Mouse (Mus musculus) gastrocnemius, adult 8-10 months (tissue): ENCODE measurements around the gene Fmnl3. TPM values are rescaled to one million over a fixed set of nuclear protein-coding genes. Genes with fewer than 3 reads are reported as not detected.

Experiments used
- DNase-seq, 2 experiments: peaks; one replicate each; pipeline ENCODE4 v3.0.0; 2022; ENCODE audit warnings: low spot score in 2 of 2
- total RNA-seq, 4 experiments: library from RNA; stranded (reverse); gene quantifications; 2 replicates each; pipeline ENCODE4 v1.2.4; 2022

Fmnl3 gene
- total RNA-seq: 1 to 10 TPM; 3.3 to 5.4 (median 3.9) TPM

DNA sequence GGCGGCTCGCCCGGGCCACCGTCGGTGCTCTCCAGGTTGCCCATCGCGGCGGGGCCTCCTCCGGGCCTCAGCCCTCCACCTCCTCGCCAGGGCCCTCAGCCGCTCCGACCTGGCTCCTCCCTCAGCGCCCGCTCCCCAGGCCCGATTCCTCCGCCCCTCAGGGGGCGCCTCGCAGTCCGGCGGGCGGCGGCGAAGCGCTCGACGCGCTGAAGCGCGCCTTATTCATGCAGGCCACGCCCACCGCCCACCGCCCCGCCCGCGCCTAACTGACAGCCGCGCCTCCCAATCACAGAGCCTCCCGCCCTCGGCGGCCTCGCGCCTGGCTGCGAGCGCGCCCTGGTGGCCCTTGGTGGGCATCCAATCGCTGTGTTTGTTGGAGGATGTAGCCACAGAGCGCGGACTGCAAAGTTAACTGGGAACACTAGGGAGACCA is at the start of gene Fmnl3:
Fmnl3 (minus strand) TSS at position 224 of the 433 bp plus-strand sequence.
- DNase-seq: peak; percentile 92 to 93

DNA sequence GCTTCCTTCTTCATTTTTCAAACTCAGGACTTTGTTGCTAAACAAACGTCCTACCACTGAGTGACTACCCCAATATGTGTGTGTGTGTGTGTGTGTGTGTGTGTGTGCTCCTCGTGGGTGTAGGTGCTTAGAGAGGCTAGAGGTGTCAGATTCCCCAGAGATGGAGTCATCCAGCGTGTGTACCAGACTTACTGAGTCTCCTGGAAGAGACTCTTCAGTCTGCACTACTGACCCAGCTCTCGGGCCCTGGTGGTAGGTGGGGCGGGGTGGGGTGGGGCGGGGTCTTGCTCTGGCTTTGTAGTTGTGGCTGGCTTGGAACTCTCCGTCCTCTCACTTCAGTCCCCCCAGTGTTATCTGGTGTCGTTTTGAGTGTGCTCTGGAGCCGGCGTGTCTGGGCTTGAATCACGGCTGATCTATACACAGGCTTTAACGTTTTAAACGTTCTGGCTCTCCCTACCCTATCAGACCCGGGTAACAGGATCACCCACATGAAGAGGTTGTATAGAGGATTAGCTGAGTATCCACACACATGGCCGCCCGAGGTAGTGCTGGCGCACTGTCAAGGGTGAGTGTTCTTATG is 47.5 kb upstream of the Fmnl3 start:
- no peak for DNase-seq

DNA sequence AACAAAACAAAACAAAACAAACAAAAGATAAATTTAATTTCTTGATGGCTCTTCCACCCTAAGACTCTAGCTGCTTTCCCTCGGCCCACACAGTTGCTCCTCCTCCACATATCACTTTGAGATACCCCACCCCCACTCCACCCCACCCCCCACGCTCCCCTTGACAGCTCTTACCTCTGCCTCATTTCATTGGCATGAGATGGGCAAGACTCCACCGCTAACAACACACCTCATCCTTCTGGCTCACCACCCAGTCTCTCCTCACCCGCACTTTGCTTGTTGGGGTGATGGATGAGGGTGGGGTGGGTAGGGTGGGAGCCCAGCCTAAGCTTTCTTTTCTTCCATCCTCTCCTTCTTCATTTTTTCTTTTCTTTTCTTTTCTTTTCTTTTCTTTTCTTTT is 46.7 kb upstream of the Fmnl3 start:
- DNase-seq: no peak

DNA sequence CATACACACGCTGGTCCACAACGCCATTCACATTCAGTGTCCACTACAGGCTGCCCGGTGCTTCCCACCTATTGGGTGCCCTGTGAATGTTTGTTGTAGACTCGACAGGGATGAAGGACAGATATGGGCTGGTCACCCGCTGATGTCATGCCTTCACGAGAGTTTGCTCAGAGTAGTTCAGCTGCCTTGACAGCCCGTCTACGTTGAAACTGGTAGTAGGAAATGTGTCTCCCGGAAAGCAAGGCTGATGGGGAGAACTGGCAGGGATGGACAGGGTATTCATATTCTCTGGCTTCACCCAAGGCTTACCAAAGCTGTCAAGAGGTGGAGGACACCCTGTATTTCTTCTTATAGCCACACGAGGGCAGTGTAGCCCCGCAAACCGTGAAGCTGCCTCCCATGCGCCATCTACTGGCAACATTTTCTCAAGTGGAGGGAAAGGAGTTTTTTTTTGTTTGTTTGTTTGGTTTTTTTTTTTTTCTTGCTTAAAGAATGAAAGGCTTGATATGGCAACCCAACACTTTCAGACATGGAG is 46.1 kb upstream of the Fmnl3 start:
- peak; percentile 54 to 61 for DNase-seq

DNA sequence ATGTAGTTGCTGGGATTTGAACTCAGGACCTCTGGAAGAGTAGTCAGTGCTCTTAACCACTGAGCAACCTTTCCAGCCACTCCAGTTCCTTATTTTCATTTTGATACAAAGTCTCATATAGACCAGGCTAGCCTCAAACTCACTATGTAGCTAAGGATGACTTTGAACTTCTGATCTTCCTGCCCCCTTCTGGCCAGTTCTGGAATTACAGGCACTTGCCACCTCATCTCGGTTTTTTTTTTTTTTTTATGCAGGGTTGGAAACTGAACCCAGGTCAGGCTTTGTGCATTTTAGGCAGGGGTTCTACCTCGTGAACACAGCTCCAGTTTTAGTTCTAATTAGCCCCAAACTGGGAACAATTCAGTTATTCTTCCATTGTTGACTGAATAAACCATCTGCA is 45.5 kb upstream of the Fmnl3 start:
- DNase-seq: peak in 1 of 2 experiments; percentile 37

DNA sequence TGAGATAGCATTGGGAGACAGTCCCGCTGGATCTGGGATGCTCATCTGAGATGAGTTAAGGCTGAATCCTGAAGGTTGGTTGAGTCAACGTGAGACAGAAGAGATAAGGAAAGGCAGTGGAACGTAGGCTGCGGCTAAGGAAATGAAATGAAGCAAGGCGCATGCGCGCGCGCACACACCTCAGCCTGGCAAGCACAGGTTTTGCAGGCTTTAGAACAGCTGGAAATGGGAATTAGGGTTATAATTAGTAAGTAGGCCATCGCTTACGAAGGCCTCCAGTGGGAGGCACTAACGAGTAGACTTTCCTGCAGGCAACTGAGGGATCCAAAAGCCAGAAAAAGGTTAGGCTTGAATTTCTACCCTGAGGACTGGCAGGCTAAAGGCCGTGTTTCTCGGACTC is 41.5 kb upstream of the Fmnl3 start:
- peak in 1 of 2 experiments; percentile 46 for DNase-seq

DNA sequence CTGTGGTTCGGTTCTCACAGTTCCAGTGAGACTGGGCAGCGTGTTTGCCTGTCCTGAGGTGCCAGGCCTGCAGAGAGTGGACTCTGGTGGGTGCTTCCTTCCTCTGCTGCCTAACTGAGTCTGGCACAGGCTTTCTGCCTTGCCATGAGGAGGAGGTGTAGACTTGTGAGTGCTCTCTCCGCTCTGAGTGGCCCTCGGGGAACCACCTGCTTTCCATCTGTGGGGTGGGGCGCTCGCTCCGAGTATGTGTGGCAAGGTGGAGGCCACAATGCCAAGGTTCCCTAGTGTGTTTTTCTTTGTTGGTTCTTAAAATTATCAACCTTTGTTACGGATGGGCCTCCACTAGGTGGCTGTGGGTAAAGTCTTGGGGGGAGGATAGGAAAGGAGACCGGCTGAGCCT is 38.6 kb upstream of the Fmnl3 start:
- no peak for DNase-seq

DNA sequence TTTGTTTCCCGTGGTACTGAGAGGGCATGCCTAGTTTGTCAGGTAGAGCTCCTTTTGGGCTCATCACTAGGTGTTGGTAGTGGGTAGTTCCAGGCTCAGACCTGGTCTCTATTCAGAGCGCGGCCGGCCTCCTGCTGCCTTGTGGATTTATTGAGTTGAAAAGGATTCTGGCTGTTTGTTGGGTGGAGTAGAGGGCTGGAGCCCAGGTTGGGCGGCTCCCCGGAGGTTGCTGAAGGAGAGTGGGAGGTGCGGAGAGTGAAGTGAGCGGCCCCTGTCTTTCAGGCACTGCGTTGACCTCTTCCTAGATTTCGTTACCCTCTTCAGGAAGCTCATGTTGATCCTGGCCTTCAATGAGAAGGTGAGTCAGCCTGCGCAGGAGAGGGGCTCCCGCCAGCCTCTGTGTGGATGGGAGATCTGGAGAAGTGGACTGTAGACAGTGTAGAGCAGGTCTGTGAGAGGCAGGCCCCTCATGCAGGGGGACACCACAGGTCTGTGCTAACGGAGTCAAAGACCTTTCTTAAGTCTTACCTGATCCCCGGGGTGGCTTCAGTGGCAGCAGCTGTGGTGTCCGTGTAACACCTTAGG is 36.8 kb upstream of the Fmnl3 start:
- no peak for DNase-seq

DNA sequence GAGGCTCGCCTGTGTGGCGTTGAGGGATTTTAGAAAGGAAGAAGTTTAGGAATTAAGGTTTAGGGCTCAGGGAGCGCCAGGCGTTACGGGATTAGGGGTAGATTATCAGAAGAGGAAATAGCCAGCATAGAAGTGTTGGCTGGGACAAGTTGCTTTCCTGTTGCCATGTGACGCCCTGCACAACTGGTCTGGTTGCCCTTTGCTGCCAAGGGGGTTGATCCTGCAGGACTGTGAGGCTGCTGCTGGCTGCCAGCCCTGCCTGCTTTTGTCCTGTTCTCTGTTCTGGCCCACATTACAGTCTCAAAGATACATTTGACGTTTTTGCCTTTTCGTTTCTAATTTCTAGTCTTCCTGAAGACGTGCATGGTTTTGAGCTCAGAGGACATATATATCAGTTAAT is 34.9 kb upstream of the Fmnl3 start:
- DNase-seq: peak in 1 of 2 experiments; percentile 44

DNA sequence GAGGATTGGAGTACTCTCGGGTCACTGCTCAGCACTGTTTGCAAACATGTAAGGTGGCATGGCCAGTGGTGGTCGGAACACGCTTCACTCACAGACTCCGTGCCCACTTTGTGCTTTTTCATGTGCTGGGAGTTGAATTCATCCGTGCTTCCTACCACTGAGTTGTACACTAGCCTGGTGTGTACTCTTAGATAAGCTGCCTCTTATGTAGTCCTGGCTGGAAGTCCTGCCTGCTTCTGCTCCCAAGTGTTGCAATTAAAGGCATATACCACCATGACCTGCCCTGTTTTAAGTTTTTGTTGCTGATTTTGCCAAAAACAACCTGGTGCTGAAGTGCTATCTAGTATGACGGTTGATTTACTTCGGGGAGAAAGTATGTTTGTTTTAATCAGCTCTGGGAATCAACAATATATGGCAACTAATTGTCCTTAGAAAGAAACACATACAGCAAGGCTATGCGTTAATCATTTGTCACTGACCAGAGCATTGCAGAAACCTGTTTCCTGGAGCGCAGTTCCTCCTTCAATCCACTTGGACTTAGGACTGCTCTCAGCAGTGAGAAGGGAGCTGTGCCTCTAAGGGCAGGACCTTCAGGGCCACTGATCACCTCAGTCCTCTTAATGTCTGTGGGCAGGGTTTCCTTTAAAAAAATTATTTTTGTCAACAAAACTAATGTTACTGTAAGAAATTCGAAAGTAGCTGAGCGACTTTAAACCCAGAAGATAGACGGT is 33.0 kb upstream of the Fmnl3 start:
- DNase-seq: no peak

DNA sequence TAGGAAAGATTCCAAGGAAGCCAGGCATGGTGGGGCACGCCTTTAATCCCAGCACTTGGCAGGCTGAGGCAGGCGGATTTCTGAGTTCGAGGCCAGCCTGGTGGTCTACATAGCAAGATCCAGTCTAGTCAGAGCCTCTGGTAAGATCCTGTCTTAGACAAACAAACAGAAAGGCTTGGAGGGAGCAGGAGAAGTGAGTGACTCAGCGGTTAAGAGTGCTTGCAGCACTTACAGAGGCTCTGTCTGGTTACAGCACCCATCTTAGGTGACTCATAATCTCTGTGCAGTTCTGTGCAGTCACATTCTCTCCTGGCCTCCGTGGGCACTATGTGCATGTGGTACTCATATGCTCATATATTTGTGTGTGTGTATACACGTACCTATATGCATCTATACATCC is 30.3 kb upstream of the Fmnl3 start:
- no peak for DNase-seq

DNA sequence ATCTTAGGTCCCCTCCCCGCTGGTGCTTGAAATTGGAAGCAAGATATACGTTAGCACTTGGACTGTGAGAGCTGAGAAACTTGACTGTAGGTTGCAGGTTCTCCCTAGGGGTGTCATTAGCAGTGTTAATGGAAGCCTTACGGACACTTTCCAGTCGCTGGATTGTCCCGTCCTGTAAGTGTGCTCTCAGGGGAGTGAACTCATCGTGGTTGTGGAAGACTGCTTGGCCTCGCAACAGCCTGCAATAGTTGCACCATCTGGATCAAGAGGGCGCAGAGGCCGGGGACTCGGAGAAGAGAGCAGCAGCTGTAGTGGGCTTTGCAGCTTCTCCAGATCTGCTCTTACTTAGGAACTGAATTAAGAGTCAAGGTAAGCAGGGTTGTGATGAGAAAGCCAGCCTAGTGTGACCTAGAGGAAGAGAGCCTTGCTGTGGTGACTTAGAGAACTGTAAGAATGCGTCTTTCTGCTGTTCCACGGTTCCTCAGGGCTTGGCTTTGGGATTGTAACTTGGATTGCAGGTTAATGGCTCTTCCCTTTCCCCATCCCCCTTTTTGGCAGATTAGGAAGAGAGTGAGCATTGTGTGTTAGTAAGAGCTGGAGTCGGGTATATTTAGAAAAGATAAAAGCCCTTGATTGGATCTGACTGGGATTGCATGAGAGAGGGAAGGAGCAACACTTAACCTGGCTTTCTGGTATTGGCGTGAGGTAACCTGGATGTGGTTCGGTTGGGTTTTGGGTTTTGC is 29.4 kb upstream of the Fmnl3 start:
- no peak for DNase-seq

DNA sequence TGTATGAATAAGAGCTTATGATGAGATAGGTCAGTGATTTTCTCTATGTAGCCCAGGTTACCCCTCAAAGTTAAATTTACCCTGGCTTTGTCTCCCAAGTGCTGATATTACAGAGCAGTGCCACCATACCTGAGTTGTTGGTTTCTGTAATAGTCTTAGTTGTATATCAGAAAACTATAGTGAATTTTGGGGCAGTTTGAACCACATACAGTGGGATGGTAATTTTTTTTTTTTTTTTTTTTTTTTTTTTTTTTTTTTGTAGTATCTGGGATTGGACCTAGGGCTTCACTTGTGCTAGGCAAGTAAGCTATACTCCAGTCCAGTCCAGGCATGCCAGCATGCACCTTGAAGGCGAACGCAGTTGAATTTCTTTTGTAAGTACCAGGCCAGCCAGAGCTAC is 27.3 kb upstream of the Fmnl3 start:
- no peak for DNase-seq

DNA sequence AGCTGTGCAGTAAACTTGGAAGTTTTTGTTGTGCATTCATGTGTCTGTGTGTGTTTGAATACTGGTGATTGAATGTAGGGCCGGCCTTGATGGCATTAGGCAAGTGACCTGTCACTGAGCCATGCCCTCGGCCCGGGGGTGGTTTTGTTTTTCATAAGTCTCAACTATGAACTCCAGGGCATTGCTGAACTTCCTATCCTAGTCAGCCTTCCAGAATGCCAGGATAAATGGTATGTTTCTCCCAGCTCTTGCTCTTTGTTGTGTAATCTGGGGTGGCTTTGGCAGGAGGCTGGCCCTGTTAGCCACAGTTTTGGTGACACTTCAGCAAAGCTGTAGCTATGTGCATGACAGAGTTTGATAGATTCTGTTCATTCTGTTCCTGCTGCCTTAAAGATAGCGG is 26.6 kb upstream of the Fmnl3 start:
- no peak for DNase-seq

DNA sequence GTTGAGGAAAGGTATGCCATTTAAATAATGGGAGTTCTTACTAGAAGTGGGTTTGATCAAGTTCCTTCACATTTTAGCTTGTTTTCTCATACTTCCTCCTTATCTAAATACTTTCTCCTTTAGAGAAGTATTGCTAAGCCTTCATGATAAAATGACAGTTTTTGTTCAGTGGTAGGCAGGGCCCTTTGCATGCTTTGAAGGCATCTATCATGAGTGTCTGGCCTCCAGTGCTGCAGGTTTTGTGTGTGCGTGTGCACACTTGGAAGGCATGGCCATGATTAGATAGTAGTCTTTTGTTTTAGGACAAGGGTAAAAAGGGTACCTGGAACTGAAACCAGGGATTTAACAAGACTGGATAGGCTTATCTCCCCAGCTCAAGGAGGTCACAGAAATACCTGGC is 26.2 kb upstream of the Fmnl3 start:
- DNase-seq: no peak

DNA sequence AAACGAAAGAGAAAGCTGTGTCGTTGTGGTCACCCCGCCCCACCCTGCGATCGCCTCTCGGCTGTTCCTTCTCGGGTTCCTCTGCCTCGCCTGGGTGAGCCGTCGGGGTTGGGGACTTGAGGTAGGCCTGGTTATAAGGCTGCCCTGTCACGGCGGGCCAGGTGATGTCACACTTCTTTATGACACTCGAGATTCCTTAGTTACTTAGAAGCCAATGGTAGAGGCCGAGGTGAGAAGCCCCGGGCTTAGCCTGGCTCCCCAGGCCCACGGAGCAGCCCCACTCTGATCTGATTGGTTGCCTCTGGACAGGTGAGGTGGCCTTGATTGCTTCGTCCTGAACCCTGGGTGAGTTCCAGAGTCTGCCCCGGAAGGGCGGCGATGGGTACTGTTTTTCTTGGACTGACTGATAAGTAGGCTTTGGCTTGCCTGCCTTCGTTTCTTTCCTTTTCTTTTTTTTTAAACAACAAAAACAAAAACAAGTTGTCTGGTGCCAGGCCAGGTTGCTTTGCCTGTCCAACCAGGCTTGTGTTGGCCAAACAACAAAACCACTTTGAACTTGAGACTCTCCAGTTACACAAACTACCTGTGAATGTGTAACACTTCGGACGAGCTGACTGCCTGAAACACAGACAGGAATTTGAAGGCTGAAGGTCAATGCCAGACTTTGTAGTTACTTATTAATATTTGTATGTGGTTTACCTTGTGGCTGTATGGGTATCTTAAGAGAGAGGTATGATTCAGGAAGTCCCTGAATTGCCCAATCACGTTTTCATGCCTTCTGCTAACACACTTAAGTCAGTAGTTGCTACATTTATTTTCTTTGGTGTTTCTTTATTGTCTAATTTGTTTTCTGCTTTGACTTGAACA is 23.3 kb upstream of the Fmnl3 start:
- no peak for DNase-seq

DNA sequence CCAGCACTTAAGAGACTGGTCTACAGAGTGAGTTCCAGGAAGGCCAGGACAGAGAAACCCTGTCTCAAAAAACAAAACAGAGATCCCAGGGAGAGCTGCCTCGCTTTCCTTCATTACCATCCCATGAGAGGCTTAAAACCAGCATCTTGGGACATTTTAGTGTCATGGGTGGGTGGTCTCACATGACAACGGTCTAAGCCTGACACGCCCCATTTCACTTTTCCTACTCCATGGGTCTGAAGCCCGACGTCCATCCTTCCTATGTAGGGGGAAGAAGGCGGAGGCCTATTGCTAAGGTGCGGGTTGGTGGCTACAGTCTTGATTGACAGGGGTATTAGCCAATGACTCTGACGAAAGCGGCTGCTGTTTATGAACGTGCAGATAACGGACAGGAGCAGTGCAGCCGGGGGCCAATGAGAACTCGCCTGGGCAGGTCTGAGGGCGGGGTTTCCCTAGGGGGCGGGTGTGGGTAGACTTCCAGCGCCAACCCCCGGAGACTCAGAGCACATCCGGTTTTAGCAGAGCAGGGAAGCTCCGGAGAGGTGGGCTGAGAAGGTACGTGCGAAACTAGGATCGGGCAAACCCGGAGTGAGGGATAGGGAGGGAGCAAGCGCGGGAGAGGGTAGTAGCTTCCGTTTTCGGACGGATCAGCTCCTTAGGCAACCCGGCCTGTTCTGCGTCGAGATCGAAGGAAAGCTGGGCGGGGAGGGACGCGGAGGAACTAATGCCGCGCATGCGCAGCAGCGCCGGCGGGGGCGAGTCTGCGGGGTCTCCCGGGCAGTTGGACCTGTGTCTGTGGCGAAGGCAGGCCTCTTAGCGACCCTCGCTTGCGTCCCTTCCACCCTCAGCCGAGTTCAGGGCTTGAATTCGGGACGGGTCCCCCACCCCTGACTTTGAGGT is 22.5 kb upstream of the Fmnl3 start, which contains the start of gene Tmbim6:
Tmbim6 (plus strand) TSS at position 397 of the 900 bp plus-strand sequence.
- DNase-seq: peak; percentile 99 to 100

DNA sequence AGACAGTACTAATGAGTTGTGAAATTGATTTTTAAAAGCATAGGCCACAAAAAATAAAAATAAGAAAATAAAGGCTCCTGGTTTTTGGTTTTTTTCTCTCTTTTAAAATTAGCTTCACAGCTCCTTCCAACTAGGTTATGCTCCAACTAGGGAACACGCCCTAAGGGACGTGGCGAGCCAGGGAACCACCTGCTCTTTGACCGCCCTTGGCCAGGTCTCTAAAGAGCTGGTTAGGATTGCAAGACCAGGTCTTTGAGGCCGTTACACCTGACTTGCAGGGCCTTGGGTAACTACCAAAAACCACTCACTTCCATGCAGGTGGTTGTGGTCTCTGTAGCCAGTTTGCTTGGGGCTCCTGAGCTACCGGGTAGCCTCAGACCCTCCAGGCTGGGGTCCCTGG is 21.7 kb upstream of the Fmnl3 start:
- no peak for DNase-seq

DNA sequence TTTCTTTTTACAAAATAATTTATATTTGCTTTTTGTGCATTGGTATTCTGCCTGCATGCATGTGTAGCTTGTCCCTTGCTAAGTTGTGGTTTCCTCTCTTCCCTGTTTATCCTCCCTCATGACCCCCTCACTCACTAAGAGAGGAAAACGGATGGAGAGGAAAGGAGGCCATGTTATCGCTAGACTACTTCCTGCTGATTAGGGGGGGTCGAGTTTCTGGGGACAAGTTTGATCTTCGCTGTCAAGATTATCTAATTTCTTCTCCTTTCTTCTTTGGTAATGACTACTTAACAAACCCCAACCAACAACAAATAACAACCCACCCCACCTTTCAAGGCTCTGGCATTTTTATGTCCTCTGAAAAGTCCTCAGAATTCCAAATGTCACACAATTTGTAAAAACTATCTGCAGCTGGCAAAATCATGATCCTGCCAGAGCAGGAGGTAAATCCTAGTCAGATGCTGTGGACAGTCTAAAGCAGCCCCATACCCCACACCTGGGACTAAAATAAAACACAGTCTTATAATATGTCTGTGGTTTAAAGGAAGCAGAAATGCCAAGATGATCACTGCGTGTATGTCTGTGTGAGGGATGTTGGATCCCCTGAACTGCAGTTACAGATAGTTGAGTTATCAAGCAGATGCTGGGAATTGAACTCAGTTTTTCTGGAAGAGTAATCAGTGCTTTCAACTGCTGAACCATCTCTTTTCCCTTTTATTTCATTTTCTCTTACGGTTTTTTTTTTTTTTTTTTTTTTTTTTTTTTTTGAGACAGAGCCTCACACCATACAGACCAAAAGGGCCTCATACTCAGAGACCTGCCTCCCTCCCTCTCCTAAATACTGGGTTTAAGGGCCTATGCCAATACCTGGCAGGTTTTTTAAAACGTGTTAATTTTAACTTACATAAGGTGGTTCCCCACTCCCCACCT is 20.5 kb upstream of the Fmnl3 start:
- DNase-seq: no peak
